Mouse (Mus musculus) lung, embryonic 14.5 days (tissue): ENCODE results near the gene Gpbp1. TPM values are rescaled to one million over a fixed set of nuclear protein-coding genes. Genes with fewer than 3 reads are reported as not detected.
A peak's percentile ranks its signal among the peaks of the same experiment; 100 is the strongest.

ENCODE experiments used
- ATAC-seq: fragments of 200-750 bp; cut with Nextera tagmentation; 2 replicates; pipeline ENCODE4 v1.8.0; 2017; ENCODE audit warnings: mild to moderate bottlenecking, moderate TSS enrichment, moderate library complexity; ENCODE audit not compliant: insufficient read depth
- DNase-seq: peaks from one replicate; pipeline ENCODE4 v3.0.0-alpha.2; 2015
- H3K27ac ChIP-seq: fragments of 300-500 bp; sonication (generic); 2 replicates; pipeline ENCODE4 v1.5.1; 2014; ENCODE audit warnings: low read depth, mild to moderate bottlenecking, moderate library complexity
- H3K27me3 ChIP-seq: fragments of 300-500 bp; sonication (generic); 2 replicates; pipeline ENCODE4 v1.6.1; 2014; ENCODE audit warnings: low read length, control low read depth; ENCODE audit not compliant: insufficient read depth
- H3K36me3 ChIP-seq: fragments of 300-500 bp; sonication (generic); 2 replicates; pipeline ENCODE4 v1.6.1; 2014; ENCODE audit warnings: control low read depth; ENCODE audit not compliant: insufficient read depth
- H3K4me1 ChIP-seq: fragments of 300-500 bp; sonication (generic); 2 replicates; pipeline ENCODE4 v1.6.1; 2014; ENCODE audit warnings: antibody characterized with exemption, control low read depth; ENCODE audit not compliant: insufficient read depth
- H3K4me2 ChIP-seq: fragments of 300-500 bp; sonication (generic); 2 replicates; pipeline ENCODE4 v1.6.1; 2014; ENCODE audit warnings: mild to moderate bottlenecking
- H3K4me3 ChIP-seq: fragments of 300-500 bp; sonication (generic); 2 replicates; pipeline ENCODE4 v1.5.1; 2014; ENCODE audit warnings: low read depth, low read length
- H3K9ac ChIP-seq: fragments of 300-500 bp; sonication (generic); 2 replicates; pipeline ENCODE4 v1.6.1; 2014
- H3K9me3 ChIP-seq: fragments of 300-500 bp; sonication (generic); 2 replicates; pipeline ENCODE4 v1.6.1; 2016; ENCODE audit warnings: low read depth, low read length, control low read depth
- CTCF ChIP-seq: IDR thresholded peaks from 2 replicates; pipeline ENCODE4 v1.5.1; 2016; ENCODE audit warnings: antibody characterized with exemption, low read depth
- WGBS: fragments of 180-500 bp; shearing (Covaris S2); extraction: QIAGEN DNeasy Blood & Tissue Kit; methylation state at CpG from one replicate; pipeline ENCODE4 v1.1.7; 2014; 5-methylcytosine and 5-hydroxymethylcytosine counted together
- polyA plus RNA-seq: library from polyadenylated mRNA; unstranded; fragments of >200 nt; fragmentation: Nextera tagmentation; extraction: Ambion mirVana; gene quantifications from 2 replicates; pipeline ENCODE4 v1.2.1, GENCODE M21; 2014

The Gpbp1 gene
- 92.2 and 97.4 TPM in 2 replicates for polyA plus RNA-seq

DNA sequence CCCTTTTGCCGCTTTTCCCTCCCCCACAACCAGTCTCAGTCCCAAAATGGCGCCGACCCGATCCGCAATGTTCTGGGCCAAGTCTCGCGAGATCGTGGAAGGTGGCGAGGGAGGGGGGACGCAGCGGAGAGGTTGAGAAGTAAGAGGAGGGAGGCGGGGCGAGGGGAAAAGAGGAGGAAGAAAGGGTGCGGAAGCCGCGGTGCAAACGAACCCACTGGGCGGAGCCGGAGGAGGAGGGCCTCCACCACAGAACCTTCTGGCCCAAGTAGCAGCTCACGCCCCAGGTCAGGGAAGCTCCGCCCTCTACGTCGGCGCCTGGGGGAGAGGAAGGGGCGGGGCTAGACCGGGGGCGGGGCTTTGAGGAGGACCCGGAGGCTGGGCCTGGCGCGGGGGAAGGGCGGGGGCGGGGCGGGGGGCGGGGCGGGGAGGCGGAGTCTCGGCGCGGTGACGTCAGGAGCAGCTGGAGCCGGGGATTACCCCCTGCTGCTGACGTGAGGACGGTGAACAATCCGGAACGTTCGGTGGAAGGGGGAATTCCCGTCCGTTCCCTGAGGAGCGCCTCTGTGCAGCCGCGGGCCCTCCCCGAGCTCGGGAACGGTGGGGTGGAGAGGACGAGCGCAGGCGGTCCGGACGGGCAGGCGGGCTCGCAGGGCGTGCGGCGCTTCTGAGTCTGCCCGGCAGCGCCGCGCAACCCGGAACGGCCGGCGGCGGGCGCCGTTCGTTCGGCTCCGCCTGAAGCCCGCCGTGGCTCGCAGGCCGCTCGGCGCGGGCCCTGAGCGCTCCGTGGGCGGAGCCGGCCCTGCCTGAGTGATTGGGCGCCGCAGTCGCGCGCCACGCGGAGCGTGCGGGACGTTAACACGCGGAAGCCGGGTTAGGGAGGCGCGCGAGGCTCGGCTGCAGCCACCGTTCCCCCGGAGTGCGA lies at the start of gene Gpbp1:
Gene Gpbp1 (minus strand): TSS at position 310 of the 922 bp plus-strand sequence.
- peak within 1 kb of the TSS; percentile 98 for H3K9ac ChIP-seq
- TF ChIP-seq CTCF = no peak
- H3K36me3 ChIP-seq = no peaks in the 10 kb centered on the region
- WGBS = under 1% methylated on average over 105 of the region's 109 CpGs
- ATAC-seq (peak; percentile 94), DNase-seq (peak; percentile 100)
- no peaks in the 10 kb centered on the region for H3K9me3 ChIP-seq
- H3K4me2 ChIP-seq = peak within 1 kb of the TSS; percentile 86
- peak within 1 kb of the TSS; percentile 98 for H3K27ac ChIP-seq
- no peaks in the 10 kb centered on the region for H3K4me1 ChIP-seq
- peaks cover 20% of the 10 kb centered on the region for H3K27me3 ChIP-seq
- H3K4me3 ChIP-seq = peak within 1 kb of the TSS; percentile 96

DNA sequence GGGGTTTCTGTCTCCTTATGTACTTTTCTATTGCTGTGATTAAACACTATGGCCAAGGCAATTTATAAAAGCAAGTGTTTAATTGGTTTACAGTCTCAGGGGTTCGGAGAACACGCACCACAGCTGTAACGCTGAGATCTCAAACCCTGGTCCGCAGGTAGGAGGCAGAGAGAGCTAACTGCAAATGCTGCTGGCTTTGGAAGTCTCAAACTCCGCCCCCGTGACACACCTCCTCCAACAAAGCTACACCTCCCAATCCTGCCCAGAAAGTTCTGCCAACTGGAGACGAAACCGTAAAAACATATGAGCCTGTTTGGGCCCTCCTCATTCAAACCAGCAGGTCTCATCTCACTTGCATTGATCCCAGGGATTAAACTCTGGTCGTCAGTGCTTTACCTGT lies 47.8 kb upstream of the Gpbp1 start:
- Histone ChIP-seq H3K36me3 (no peaks in the 10 kb centered on the region), H3K4me2 (no peak overlapping the region), H3K27me3 (no peaks in the 10 kb centered on the region), H3K9me3 (no peaks in the 10 kb centered on the region), H3K27ac (no peak overlapping the region), H3K9ac (no peak overlapping the region), H3K4me3 (no peak overlapping the region), H3K4me1 (no peaks in the 10 kb centered on the region)
- ATAC-seq = no peak
- TF ChIP-seq CTCF = no peak
- DNase-seq = no peak
- 73% methylated on average over 9 of the region's 9 CpGs for WGBS

DNA sequence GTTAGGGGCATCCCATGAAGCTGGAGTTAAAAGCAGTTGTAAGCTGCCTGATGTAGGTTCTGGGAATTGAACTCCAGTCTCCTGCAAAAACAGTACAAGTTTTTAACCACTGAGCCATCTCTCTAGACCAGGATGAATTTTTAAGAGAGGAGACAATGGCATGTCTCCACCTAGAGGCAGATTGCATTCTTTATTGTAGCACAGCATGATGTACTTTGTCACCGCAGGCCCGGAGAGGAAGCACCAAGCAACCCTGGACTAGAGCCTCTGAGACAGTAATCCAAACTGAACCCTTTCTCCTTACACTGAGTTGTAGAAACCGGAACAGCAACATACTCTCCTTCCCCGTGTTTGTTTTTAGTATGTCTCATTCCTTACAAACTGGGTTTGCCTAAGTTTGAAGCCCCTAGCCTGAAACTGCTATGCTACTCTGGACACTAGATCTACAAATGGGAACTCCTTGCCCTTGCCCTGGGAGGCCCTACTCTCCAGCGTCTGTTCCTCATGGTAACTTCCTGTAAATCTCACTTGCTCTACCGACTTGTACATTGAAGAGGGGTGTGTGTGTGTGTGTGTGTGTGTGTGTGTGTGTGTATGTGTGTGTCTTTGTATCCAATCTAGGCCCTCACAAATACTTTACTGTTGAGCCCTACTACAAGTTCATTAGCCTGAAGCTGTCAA lies 46.4 kb upstream of the Gpbp1 start:
- H3K27me3 ChIP-seq = no peaks in the 10 kb centered on the region
- H3K4me2 ChIP-seq = no peak overlapping the region
- 0 out of 2 replicates have a peak, but pooled peaks have one; percentile 10 for TF ChIP-seq CTCF
- H3K27ac ChIP-seq = no peak overlapping the region
- WGBS = 76% methylated on average over 6 of the region's 6 CpGs
- DNase-seq (no peak), ATAC-seq (no peak)
- no peak overlapping the region for H3K9ac ChIP-seq
- H3K4me3 ChIP-seq = no peak overlapping the region
- no peaks in the 10 kb centered on the region for H3K36me3 ChIP-seq
- no peaks in the 10 kb centered on the region for H3K9me3 ChIP-seq
- H3K4me1 ChIP-seq = no peaks in the 10 kb centered on the region

DNA sequence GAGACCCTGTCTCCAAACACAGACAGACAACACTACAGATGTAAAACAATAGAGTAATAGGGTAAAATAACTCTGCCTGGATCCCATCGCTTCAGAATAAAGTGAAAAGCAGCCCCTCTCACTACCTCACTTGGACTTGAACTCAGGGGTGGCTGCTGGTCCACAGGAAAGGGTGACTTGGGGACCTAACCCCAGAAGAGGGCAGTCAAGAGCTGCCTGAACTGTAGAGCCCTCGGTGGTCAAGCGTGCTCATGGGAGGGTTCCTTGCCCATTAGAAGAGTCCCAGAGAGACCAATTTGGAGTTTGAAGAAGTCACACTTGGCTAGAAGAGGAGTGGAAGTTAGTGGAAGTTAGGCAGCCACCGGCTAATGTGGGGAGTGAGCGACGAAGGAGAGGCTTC lies 44.2 kb upstream of the Gpbp1 start:
- Histone ChIP-seq H3K9me3 (no peaks in the 10 kb centered on the region), H3K4me1 (no peaks in the 10 kb centered on the region), H3K36me3 (no peaks in the 10 kb centered on the region), H3K27me3 (no peaks in the 10 kb centered on the region), H3K4me2 (no peak overlapping the region), H3K27ac (no peak overlapping the region), H3K4me3 (no peak overlapping the region), H3K9ac (no peak overlapping the region)
- 62% methylated on average over 6 of the region's 6 CpGs for WGBS
- DNase-seq (peak; percentile 56), ATAC-seq (no peak)
- TF ChIP-seq CTCF = peak; percentile 45

DNA sequence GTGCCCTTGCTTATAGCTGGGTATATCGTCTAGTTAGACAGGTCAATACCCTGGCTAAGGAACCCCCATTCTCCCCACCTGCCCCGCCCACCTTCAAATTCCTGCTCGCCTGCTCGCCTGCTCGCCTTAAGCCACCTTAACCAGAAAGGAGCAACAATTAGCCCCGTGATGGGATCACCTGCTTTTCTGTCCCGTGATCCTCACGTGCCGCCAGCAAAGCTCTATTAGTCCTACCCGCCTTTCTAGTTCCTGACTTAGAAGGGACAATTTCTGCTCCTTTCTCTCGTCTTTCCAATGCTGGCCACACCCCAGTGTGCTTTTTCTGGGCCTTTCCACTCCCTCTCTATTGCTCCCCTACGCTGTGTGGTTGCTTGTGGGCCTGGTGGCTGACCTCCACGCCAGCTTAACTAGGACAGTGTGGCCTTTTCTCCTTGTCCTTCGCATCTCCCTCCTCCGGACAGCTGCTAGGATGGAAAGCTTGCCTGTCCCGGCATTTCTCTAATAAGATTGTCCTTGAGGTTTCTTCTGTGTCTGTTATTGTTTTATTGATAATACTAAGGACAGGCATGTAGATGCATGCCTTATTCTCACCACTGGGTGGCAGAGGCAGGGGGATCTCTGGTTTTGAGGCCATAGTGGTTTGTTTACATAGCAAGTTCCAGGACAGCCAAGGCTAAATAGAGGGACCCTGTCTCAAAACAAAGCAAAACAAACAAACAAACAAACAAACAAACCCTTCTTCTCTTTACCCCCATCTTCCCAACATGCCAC lies 42.5 kb upstream of the Gpbp1 start:
- DNase-seq = no peak
- 89% methylated on average over 16 of the region's 16 CpGs for WGBS
- Histone ChIP-seq H3K27me3 (no peaks in the 10 kb centered on the region), H3K36me3 (no peaks in the 10 kb centered on the region), H3K9ac (no peak overlapping the region), H3K4me3 (no peak overlapping the region), H3K27ac (no peak overlapping the region), H3K4me2 (no peak overlapping the region), H3K4me1 (no peaks in the 10 kb centered on the region), H3K9me3 (no peaks in the 10 kb centered on the region)
- TF ChIP-seq CTCF = peak; percentile 41
- ATAC-seq = no peak

DNA sequence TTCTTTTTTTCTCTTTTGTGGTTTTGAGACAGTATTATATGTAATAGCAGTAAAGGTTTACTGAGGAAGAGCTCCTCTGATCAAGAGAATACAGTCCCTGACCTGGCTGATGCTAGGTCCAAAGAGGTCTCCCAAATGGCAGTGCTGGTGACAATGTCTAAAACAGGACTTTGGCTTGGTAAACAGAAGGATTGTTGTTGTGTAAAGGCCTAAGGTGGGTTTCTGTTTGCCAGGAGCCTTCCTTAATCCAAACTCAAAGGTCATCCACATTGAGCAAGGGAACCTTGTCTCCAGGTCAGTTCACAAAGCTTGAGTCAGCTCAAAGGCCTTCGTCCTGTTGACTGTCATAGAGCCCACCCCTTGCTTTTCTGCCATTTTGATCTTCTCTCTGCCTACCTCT lies 41.8 kb upstream of the Gpbp1 start:
- Histone ChIP-seq H3K4me1 (no peaks in the 10 kb centered on the region), H3K9ac (no peak overlapping the region), H3K9me3 (no peaks in the 10 kb centered on the region), H3K4me2 (no peak overlapping the region), H3K4me3 (no peak overlapping the region), H3K36me3 (no peaks in the 10 kb centered on the region), H3K27ac (no peak overlapping the region), H3K27me3 (no peaks in the 10 kb centered on the region)
- 89% methylated on average over 1 of the region's 1 CpGs for WGBS
- ATAC-seq (no peak), DNase-seq (no peak)
- TF ChIP-seq CTCF = no peak
